Mouse (Mus musculus) hindbrain, embryonic 15.5 days (tissue): ENCODE data around the gene Cc2d1a. TPM values are rescaled to one million over a fixed set of nuclear protein-coding genes. Genes with fewer than 3 reads are reported as not detected.

Experiments used
- ATAC-seq: fragments of 200-750 bp; cut with Nextera tagmentation; 2 replicates; pipeline ENCODE4 v1.8.0; 2017; ENCODE audit warnings: low read depth, moderate number of reproducible peaks, moderate TSS enrichment; ENCODE audit not compliant: low FRiP score
- H3K27ac ChIP-seq: fragments of 300-500 bp; sonication (generic); replicated peaks from 2 replicates; pipeline ENCODE4 v1.5.1; 2015; ENCODE audit warnings: mild to moderate bottlenecking, inconsistent platforms
- H3K27me3 ChIP-seq: fragments of 300-500 bp; sonication (generic); 2 replicates; pipeline ENCODE4 v1.6.1; 2015; ENCODE audit warnings: control low read depth, inconsistent platforms
- H3K36me3 ChIP-seq: fragments of 300-500 bp; sonication (generic); 2 replicates; pipeline ENCODE4 v1.6.1; 2015; ENCODE audit warnings: control low read depth, inconsistent platforms
- H3K4me1 ChIP-seq: fragments of 300-500 bp; sonication (generic); replicated peaks from 2 replicates; pipeline ENCODE4 v1.6.1; 2015; ENCODE audit warnings: control low read depth, inconsistent platforms
- H3K4me2 ChIP-seq: fragments of 300-500 bp; sonication (generic); 2 replicates; pipeline ENCODE4 v1.6.1; 2015; ENCODE audit warnings: moderate library complexity, mild to moderate bottlenecking, inconsistent platforms
- H3K4me3 ChIP-seq: fragments of 300-500 bp; sonication (generic); 2 replicates; pipeline ENCODE4 v1.5.1; 2015; ENCODE audit warnings: mild to moderate bottlenecking, inconsistent platforms
- H3K9ac ChIP-seq: fragments of 300-500 bp; sonication (generic); 2 replicates; pipeline ENCODE4 v1.6.1; 2015; ENCODE audit warnings: inconsistent platforms
- H3K9me3 ChIP-seq: fragments of 300-500 bp; sonication (generic); 2 replicates; pipeline ENCODE4 v1.6.1; 2016; ENCODE audit warnings: control low read depth, inconsistent platforms
- WGBS: fragments of 180-500 bp; shearing (Covaris S2); methylation state at CpG from one replicate; pipeline ENCODE4 v1.1.7; 2015; 5-methylcytosine and 5-hydroxymethylcytosine counted together
- polyA plus RNA-seq: library from polyadenylated mRNA; unstranded; fragments of >200 nt; fragmentation: Nextera tagmentation; extraction: Ambion mirVana; gene quantifications from 2 replicates; pipeline ENCODE4 v1.2.1, GENCODE M21; 2015

Cc2d1a gene
- 41.5 and 47.1 TPM in 2 replicates for polyA plus RNA-seq

DNA sequence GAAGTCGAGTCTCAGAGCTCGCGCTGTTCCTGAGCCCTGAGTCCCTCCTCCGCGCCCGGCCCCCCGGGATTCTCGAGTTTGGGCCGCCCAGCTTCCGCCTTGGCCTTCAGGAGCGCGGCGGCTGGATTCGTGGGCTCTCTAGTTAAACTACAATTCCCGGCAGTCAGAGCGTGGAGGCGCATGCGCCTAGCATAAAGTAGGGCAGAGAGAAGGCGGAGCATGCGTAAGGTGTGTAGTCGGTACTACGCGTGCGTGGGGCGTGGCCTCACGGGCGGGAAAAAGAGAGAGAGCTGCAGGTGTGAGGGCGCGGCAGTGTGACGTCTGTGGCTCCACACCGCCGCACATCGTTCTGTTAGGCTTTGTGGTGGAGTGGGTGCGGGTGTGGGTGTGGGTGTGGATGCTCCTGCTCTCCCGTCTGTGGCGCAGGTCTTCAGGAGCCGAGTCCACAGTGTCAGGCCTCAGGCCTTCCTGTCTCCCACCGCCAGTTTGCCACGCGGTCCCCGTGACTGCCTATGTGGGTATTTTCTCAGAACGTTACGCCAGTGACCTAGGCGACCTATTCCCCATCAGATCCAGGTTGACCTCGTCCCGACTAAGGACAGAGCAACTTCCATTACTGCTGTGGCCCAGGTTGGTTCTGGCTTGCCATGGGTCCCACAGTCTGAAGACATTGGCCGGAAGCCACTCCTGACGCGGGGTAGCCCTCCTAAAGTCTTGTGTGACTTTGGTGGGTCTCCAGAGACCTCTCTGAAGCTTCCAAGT is at the start of gene Cc2d1a, which contains the start of gene 4930432K21Rik:
TSS of gene Cc2d1a (minus strand) at position 168 of the 762 bp plus-strand sequence.
TSS of gene 4930432K21Rik (plus strand) at position 257 of the 762 bp plus-strand sequence.
- H3K9ac ChIP-seq, result peak within 1 kb of the TSS; percentile 84
- 17% methylated on average over 49 of the region's 49 CpGs for WGBS

DNA sequence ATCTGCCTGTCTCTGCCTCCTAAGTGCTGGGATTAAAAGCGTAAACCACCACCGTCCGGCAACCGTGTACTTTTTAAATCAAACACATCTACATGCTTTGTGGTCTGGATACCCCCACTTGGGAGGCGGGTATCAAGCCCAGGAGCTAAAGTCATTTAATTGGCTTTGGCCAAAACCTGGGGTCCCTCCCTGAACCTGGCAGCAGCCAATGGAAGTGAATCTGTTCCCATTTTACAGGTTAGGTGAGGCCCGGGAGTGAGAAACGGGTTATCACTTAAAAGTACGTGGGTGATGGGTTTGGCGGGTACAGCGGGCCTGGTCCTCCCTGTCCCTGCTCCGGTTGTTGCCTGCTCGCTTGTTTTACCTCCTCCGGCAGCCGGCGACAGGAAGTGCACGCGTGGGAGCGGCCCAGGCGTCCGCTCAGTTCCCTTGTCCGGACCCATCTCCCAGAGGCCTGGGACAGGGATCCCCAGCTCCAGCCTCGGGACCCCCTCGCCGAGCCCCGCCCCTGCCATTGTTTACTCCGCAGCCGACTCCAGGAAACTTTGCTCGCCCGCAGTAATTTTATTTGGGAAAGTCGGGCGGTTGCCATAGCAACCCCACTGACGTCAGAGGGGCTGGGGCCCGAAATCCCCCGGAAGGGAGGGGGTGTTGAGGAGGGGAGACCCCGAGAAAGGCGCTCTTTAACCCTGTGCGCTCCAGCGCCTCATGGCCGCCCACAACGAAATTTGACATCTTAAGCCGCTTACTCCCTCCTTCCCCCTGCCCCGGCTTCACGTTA is 49.6 kb upstream of the Cc2d1a start:
- peak; percentile 29 for ATAC-seq

More for the DNA sequence above, at the start of gene Cc2d1a, which contains the start of gene 4930432K21Rik:
- Histone ChIP-seq H3K4me3 (peak within 1 kb of the TSS; percentile 72), H3K4me2 (peak within 1 kb of the TSS; percentile 87), H3K27me3 (no peaks in the 10 kb centered on the region), H3K9me3 (no peaks in the 10 kb centered on the region), H3K4me1 (peaks cover 28% of the 10 kb centered on the region), H3K27ac (peak within 1 kb of the TSS; percentile 68), H3K36me3 (peaks cover 12% of the 10 kb centered on the region)
- ATAC-seq, result peak; percentile 96

GRCm38 (mm10) chr8:84194224-84194743 is 46.5 kb upstream of the Cc2d1a start:
- 71% methylated on average over 3 of the region's 3 CpGs for WGBS
- no peaks in the 10 kb centered on the region for H3K27me3 ChIP-seq
- no peaks in the 10 kb centered on the region for H3K9me3 ChIP-seq
- ATAC-seq, result no peak
- H3K4me3 ChIP-seq, result no peak overlapping the region
- no peaks in the 10 kb centered on the region for H3K36me3 ChIP-seq
- no peak overlapping the region for H3K27ac ChIP-seq
- no peak overlapping the region for H3K9ac ChIP-seq
- no peak overlapping the region for H3K4me2 ChIP-seq
- H3K4me1 ChIP-seq, result peaks cover 29% of the 10 kb centered on the region

More for the DNA sequence above, 49.6 kb upstream of the Cc2d1a start:
- Histone ChIP-seq H3K36me3 (no peaks in the 10 kb centered on the region), H3K9me3 (no peaks in the 10 kb centered on the region), H3K4me3 (peak overlapping the region; percentile 47), H3K9ac (peak overlapping the region; percentile 23; the same call in 1 of the 2 replicates), H3K27me3 (0 out of 2 replicates have a peak, but pooled peaks cover 3% of the 10 kb centered on the region), H3K4me2 (peak overlapping the region; percentile 73), H3K4me1 (peaks cover 53% of the 10 kb centered on the region), H3K27ac (peak overlapping the region; percentile 78)
- WGBS, result 3% methylated on average over 43 of the region's 43 CpGs

DNA sequence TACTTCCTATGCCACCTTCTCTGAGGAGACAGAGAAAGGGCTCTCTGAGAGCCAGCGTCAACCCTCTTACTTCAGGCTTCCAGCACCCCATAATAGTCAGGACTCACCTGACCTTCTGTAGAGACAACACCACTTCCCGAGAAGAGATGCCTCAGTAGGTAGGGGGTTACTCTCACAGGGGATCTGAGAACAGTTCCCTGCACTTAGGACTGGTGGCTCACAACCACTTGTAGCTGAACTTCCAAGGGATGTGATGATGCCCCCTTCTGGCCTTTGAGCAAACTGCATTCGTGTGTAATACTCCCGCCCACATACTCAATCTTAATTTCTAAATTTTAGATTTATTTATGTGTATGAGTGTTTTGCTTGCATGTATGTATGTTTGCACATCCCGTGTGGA is 45.8 kb upstream of the Cc2d1a start:
- ATAC-seq, result no peak
- Histone ChIP-seq H3K4me2 (no peak overlapping the region), H3K27ac (no peak overlapping the region), H3K9ac (no peak overlapping the region), H3K4me1 (peaks cover 25% of the 10 kb centered on the region), H3K36me3 (no peaks in the 10 kb centered on the region), H3K4me3 (no peak overlapping the region), H3K9me3 (no peaks in the 10 kb centered on the region), H3K27me3 (no peaks in the 10 kb centered on the region)
- WGBS, result 86% methylated on average over 5 of the region's 5 CpGs

DNA sequence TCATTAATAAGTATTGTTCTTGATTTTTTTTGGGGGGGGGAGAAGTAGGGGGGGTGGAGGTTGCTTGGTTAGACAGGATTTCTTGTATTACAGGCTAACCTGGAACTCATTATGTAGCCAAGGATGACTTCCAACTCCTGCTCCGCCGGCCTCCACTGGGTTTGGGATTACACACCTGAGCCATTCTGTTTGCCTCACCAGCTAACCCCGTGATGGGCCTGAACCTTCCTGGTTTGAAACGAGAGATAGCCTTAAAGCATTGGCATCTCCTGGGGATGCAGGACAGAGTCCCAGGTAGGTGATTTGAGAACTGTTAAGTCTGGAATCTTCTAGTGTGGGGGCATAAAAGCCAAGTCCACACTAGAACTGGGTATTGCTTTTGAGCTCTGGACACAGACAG is 45.4 kb upstream of the Cc2d1a start:
- Histone ChIP-seq H3K27me3 (no peaks in the 10 kb centered on the region), H3K4me2 (no peak overlapping the region), H3K9ac (no peak overlapping the region), H3K4me3 (no peak overlapping the region), H3K4me1 (peaks cover 21% of the 10 kb centered on the region), H3K9me3 (no peaks in the 10 kb centered on the region), H3K27ac (no peak overlapping the region), H3K36me3 (no peaks in the 10 kb centered on the region)
- 74% methylated on average over 4 of the region's 4 CpGs for WGBS
- ATAC-seq, result no peak

DNA sequence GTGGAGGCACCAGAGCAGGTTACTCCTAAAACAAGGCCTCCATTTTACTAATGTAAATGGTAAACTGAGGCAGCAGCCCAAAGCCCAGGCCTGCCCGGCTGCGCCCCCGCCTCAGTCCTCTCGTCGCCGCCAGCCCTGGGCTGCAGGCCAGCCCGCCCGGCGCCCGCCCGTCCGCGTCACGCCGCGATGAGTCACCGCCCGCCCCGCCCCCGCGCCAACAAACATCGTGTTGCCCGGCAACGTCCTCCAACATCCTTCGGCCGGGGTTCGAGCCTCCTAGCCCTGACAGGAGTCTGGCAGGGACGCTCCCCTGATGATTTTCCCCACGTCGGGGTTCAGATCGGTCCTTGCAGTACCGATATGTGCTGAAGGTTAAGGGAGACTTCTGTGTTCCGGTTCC is 44.8 kb upstream of the Cc2d1a start:
- peak; percentile 47; the same call in 1 of the 2 replicates for ATAC-seq
- Histone ChIP-seq H3K9me3 (no peaks in the 10 kb centered on the region), H3K9ac (no peak overlapping the region), H3K4me2 (peak overlapping the region; percentile 43), H3K27me3 (0 out of 2 replicates have a peak, but pooled peaks cover under 1% of the 10 kb centered on the region), H3K4me3 (peak overlapping the region; percentile 12), H3K27ac (peak overlapping the region; percentile 60), H3K36me3 (no peaks in the 10 kb centered on the region), H3K4me1 (peaks cover 15% of the 10 kb centered on the region)
- WGBS, result 4% methylated on average over 33 of the region's 33 CpGs

- Histone ChIP-seq H3K27me3 (0 out of 2 replicates have a peak, but pooled peaks cover 3% of the 10 kb centered on the region), H3K9ac (no peak overlapping the region), H3K4me1 (peaks cover 13% of the 10 kb centered on the region), H3K36me3 (no peaks in the 10 kb centered on the region), H3K27ac (peak overlapping the region; percentile 60), H3K9me3 (no peaks in the 10 kb centered on the region), H3K4me3 (no peak overlapping the region), H3K4me2 (peak overlapping the region; percentile 43)
- peak; percentile 47 for ATAC-seq
- WGBS, result 37% methylated on average over 13 of the region's 13 CpGs
Observed at GRCm38 (mm10) chr8:84192023-84192422, 44.3 kb upstream of the Cc2d1a start.

- Histone ChIP-seq H3K36me3 (no peaks in the 10 kb centered on the region), H3K4me1 (peaks cover 18% of the 10 kb centered on the region), H3K9me3 (no peaks in the 10 kb centered on the region), H3K9ac (no peak overlapping the region), H3K27ac (no peak overlapping the region), H3K27me3 (0 out of 2 replicates have a peak, but pooled peaks cover 3% of the 10 kb centered on the region), H3K4me2 (no peak overlapping the region), H3K4me3 (no peak overlapping the region)
- no peak for ATAC-seq
- 96% methylated on average over 7 of the region's 7 CpGs for WGBS
Observed at GRCm38 (mm10) chr8:84190191-84190867, 42.6 kb upstream of the Cc2d1a start.

GRCm38 (mm10) chr8:84189603-84190002 is 41.9 kb upstream of the Cc2d1a start:
- ATAC-seq, result no peak
- no peaks in the 10 kb centered on the region for H3K9me3 ChIP-seq
- WGBS, result 64% methylated on average over 4 of the region's 4 CpGs
- H3K27me3 ChIP-seq, result 0 out of 2 replicates have a peak, but pooled peaks cover 3% of the 10 kb centered on the region
- peaks cover 22% of the 10 kb centered on the region for H3K4me1 ChIP-seq
- H3K4me2 ChIP-seq, result no peak overlapping the region
- H3K9ac ChIP-seq, result no peak overlapping the region
- no peak overlapping the region for H3K27ac ChIP-seq
- no peaks in the 10 kb centered on the region for H3K36me3 ChIP-seq
- no peak overlapping the region for H3K4me3 ChIP-seq

DNA sequence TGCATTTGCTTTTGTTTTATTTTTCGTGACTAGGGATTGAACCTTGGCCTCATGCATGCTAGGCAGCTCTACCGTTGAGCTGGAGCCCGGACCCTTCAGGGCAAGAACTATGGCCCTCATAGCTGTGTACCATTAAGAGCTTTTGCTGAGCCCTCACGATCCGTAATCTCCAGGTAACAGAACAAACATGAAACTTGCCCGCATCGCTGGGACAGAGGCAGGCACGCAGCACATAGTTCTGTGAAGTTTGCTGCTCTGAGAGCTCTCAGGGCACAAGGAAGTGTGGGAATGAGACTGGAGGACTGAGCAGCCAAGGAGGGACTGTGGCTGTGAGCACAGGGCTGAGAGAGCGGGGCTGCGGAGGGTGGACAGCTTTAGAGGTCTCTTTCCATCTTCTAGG is 40.9 kb upstream of the Cc2d1a start:
- no peak for ATAC-seq
- WGBS, result 88% methylated on average over 10 of the region's 10 CpGs
- H3K9me3 ChIP-seq, result no peaks in the 10 kb centered on the region

GRCm38 (mm10) chr8:84187065-84187755 is 39.5 kb upstream of the Cc2d1a start:
- Histone ChIP-seq H3K4me3 (peak overlapping the region; percentile 25), H3K27ac (no peak overlapping the region), H3K36me3 (no peaks in the 10 kb centered on the region), H3K4me2 (peak overlapping the region; percentile 58), H3K27me3 (0 out of 2 replicates have a peak, but pooled peaks cover 3% of the 10 kb centered on the region), H3K4me1 (peaks cover 29% of the 10 kb centered on the region), H3K9ac (0 out of 2 replicates have a peak overlapping the region, but pooled peaks have one; percentile 21), H3K9me3 (no peaks in the 10 kb centered on the region)
- WGBS, result 4% methylated on average over 21 of the region's 21 CpGs
- ATAC-seq, result no peak

More for the DNA sequence above, 40.9 kb upstream of the Cc2d1a start:
- Histone ChIP-seq H3K36me3 (no peaks in the 10 kb centered on the region), H3K4me3 (no peak overlapping the region), H3K4me2 (no peak overlapping the region), H3K4me1 (peaks cover 28% of the 10 kb centered on the region), H3K9ac (no peak overlapping the region), H3K27ac (no peak overlapping the region), H3K27me3 (0 out of 2 replicates have a peak, but pooled peaks cover 3% of the 10 kb centered on the region)
